Comparison of ENCODE assay signal across 17 mouse cellular contexts in genomic region chr8:36342650-36343049, GRCm38 (mm10).
"Had no signal": no experiment of that assay in that cellular context is flagged by ENCODE, and none has a peak within 500 bp of the region (broad histone marks: within the 10 kb centered on the region; RNA-seq: fewer than 3 reads in every experiment).

No protein-coding gene starts in this region.

- H3K4me3 ChIP-seq: lung, embryonic 15.5 days; midbrain, embryonic 10.5 days; midbrain, embryonic 12.5 days; myocyte; neural tube, embryonic 13.5 days; neural tube, embryonic 15.5 days had no signal

- DNase-seq: lung, adult 2 months; lung, postnatal 10 days; lung, postnatal 4 days; right cerebral cortex, adult 18-20 months; right cerebral cortex, postnatal 25 days; right cerebral cortex, postnatal 4 days; spleen, adult 18-20 months; thymus, adult 18-20 months; thymus, postnatal 14 days; thymus, postnatal 36 days had no signal

- H3K4me1 ChIP-seq: lung, embryonic 15.5 days; midbrain, embryonic 10.5 days; midbrain, embryonic 12.5 days had no signal

- H3K27ac ChIP-seq: lung, embryonic 15.5 days; midbrain, embryonic 10.5 days; midbrain, embryonic 12.5 days; neural tube, embryonic 13.5 days; neural tube, embryonic 15.5 days had no signal

- H3K27me3 ChIP-seq: lung, embryonic 15.5 days; midbrain, embryonic 12.5 days; neural tube, embryonic 13.5 days; neural tube, embryonic 15.5 days had no signal

- H3K9ac ChIP-seq: lung, embryonic 15.5 days; midbrain, embryonic 12.5 days; neural tube, embryonic 13.5 days; neural tube, embryonic 15.5 days had no signal

- H3K36me3 ChIP-seq: lung, embryonic 15.5 days; midbrain, embryonic 10.5 days; midbrain, embryonic 12.5 days; neural tube, embryonic 13.5 days; neural tube, embryonic 15.5 days had no signal

- H3K4me2 ChIP-seq: lung, embryonic 15.5 days; midbrain, embryonic 12.5 days; neural tube, embryonic 13.5 days; neural tube, embryonic 15.5 days had no signal

- H3K9me3 ChIP-seq: lung, embryonic 15.5 days; midbrain, embryonic 10.5 days; midbrain, embryonic 12.5 days; neural tube, embryonic 13.5 days; neural tube, embryonic 15.5 days had no signal

- ATAC-seq: midbrain, embryonic 16.5 days had no signal
